Mouse (Mus musculus) liver, embryonic 14.5 days (tissue): ENCODE results near the gene Parp3.

Experiments used
- CTCF ChIP-seq: IDR thresholded peaks from 2 replicates; pipeline ENCODE4 v1.5.1; 2016; ENCODE audit warnings: antibody characterized with exemption, low read depth, control low read depth
- EP300 ChIP-seq: IDR thresholded peaks from 2 replicates; pipeline ENCODE4 v1.6.1; 2016; ENCODE audit warnings: antibody characterized with exemption, low read depth

DNA sequence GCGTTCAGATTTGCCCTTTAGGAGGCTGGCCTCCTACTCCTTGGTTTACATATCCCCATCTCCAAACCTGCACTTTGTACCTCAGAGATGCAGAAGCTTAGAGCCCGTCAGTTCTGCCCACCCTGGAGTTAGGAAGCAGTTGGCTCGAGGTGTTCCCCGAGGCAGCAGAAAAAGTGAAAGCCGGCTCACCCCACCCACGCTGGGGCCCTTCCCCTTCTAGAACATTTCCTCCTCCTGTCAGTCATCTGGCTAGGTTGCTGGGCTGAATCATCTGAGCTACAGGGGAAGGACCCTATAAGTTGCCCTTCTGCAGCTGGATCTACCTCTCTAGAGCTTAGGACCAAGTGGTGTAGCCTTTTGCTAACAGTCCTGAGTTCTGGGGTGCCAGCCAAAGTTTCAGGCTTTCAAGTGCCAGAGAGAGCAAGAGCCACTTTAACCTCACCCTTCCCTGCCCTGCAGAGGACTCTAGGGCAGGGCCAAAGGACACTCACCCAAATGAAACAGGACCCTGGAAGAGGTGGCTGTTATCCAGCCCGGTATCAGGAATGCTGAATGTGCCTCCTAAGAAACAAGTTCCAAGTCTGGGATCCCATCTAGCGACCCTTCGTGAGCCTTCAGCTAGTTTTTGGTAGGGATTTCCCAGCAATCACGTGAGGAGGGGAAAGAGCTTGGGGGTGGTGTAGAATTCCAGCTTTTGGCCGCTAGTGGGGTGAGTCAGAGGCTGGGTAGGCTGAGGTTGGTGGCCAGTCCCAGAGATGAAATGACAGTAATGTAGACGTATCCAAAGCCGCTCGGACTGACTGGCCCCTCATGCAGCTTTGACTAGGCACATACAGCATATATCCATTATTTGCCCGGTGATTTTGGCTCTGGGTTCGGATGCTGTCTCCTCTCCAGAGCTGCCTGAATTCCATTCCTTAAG is 486 bp downstream of the Parp3 start:
- TF ChIP-seq CTCF (no peak), EP300 (no peak)
